27 mouse cellular contexts compared by ENCODE assay signal in the genomic region with DNA sequence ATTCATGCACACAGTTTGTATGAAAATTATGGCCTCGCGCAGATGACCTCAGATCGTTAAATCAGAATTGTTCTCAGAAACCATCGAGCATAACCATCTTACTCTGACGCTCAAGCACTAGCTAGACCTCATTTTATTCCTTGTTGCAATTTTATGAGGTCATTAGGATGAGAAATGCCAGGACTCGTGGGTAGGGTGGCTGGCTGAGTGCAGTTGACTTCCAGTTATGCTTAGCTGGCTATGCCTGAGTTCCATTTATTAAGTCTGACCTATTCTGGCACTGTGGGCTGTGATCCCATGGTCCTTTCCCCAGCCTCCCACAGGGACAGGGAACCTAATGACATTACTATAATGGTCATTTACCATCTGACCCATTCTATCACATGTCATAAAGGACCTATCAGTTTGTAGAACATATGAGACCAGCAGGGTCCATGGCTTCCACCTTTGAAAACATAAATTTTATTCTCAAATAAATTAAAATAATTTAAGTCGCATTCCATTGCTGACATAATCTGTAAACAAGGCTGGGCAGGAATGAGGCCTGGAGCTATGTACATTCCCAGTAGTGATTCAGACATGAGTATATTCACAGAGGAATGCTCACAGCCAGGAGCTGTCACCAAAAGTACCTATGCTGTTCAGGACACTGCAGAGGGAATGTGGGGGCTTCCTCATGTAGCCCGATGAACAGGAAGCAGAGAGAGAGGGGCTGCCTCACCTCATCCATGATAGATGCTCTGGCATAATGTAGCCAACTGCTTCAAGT.
A peak's percentile ranks its signal among the peaks of the same experiment; 100 is the strongest.
DNase-seq lines count a peak whose midpoint lies in the region; ATAC-seq and TF ChIP-seq lines count a peak whose summit lies in the region.
"Had no signal": no experiment of that assay in that cellular context is flagged by ENCODE, and none has a peak within 500 bp of the region (broad histone marks: within the 10 kb centered on the region; RNA-seq: fewer than 3 reads in every experiment).

No protein-coding gene starts in this region.

- TF ChIP-seq EP300 in CH12.LX (IDR thresholded peaks at IDR 0.05; ENCODE audit: low read length): no peak
- no peak for TF ChIP-seq EP300 in heart, adult 2 months (IDR thresholded peaks at IDR 0.05; ENCODE audit: insufficient read depth, low read depth, low read length)

- H3K79me2 ChIP-seq in CH12.LX (replicated peaks; ENCODE audit: control insufficient read depth, extremely low read depth, insufficient read depth, poor library complexity, severe bottlenecking): no peaks in the 10 kb centered on the region
- H3K79me2 ChIP-seq in heart, adult 2 months (replicated peaks; ENCODE audit: control insufficient read depth, insufficient read depth, low read length): no peaks in the 10 kb centered on the region

- no peak for TF ChIP-seq RAD21 in CH12.LX (IDR thresholded peaks at IDR 0.05; ENCODE audit: low read depth, low read length)

- no peaks in the 10 kb centered on the region for H3K9me3 ChIP-seq in intestine, embryonic 15.5 days
- no peaks in the 10 kb centered on the region for H3K9me3 ChIP-seq in intestine, embryonic 16.5 days (ENCODE audit: control insufficient read depth, low read length)
- H3K9me3 ChIP-seq in CH12.LX (replicated peaks; ENCODE audit: low read length): peaks cover 9% of the 10 kb centered on the region
- no peaks in the 10 kb centered on the region for H3K9me3 ChIP-seq in limb, embryonic 11.5 days (ENCODE audit: control insufficient read depth, low read length)
- H3K9me3 ChIP-seq: hindbrain, embryonic 10.5 days; liver, embryonic 13.5 days had no signal

- intact Hi-C loops in heart, adult 2 months (cut with DNase I): no loop called here
- intact Hi-C loops in left cerebral cortex, postnatal 25 days (cut with DNase I): no loop called here

- ATAC-seq in intestine, embryonic 15.5 days: no peak
- no peak for ATAC-seq in intestine, embryonic 16.5 days
- 0 out of 2 replicates have a peak, but pooled peaks have one; percentile 50 for ATAC-seq in limb, embryonic 11.5 days (ENCODE audit: insufficient number of reproducible peaks, low FRiP score, low TSS enrichment, low read depth)
- ATAC-seq: activated CD4-positive, CD25-positive, alpha-beta regulatory T cell, adult 4 months; CD4-positive, CD25-positive, alpha-beta regulatory T cell, adult 4 months; forebrain, embryonic 14.5 days; hindbrain, embryonic 16.5 days; intestine, postnatal 0 days; midbrain, embryonic 13.5 days had no signal

- dilution Hi-C loops in CH12.LX (cut with MboI; ENCODE audit: extremely low pct_ligation_motif_present, extremely low pct_unique_long_range_greater_than_20kb, low sequenced_read_pairs): no loop called here

- H3K4me3 ChIP-seq in intestine, embryonic 15.5 days (replicated peaks): no peak overlapping the region
- H3K4me3 ChIP-seq in intestine, embryonic 16.5 days (ENCODE audit: low read length): no peak overlapping the region
- H3K4me3 ChIP-seq in CH12.LX (replicated peaks in 1 of 3; ENCODE audit: low read depth in 2 of 3, low read length in 2 of 3, poor library complexity in 1 of 3): no peak overlapping the region
- H3K4me3 ChIP-seq in limb, embryonic 11.5 days (ENCODE audit: low read depth, low read length): no peak overlapping the region
- no peak overlapping the region for H3K4me3 ChIP-seq in heart, adult 2 months
- H3K4me3 ChIP-seq: embryonic facial prominence, embryonic 12.5 days; erythroblast, embryonic 14.5 days; heart, embryonic 12.5 days; hindbrain, embryonic 10.5 days; liver, embryonic 13.5 days; megakaryocyte, embryonic 14.5 days; midbrain, embryonic 13.5 days had no signal

- H3K27me3 ChIP-seq in intestine, embryonic 15.5 days (replicated peaks): no peaks in the 10 kb centered on the region
- H3K27me3 ChIP-seq in intestine, embryonic 16.5 days (replicated peaks; ENCODE audit: control insufficient read depth, insufficient read depth, low read length): no peaks in the 10 kb centered on the region
- peaks cover 9% of the 10 kb centered on the region for H3K27me3 ChIP-seq in CH12.LX (replicated peaks)
- no peaks in the 10 kb centered on the region for H3K27me3 ChIP-seq in limb, embryonic 11.5 days (ENCODE audit: control insufficient read depth, insufficient read depth, low read length)
- no peaks in the 10 kb centered on the region for H3K27me3 ChIP-seq in heart, adult 2 months (ENCODE audit: control insufficient read depth, insufficient read depth, low read length)
- H3K27me3 ChIP-seq: embryonic facial prominence, embryonic 12.5 days; heart, embryonic 12.5 days; liver, embryonic 13.5 days; midbrain, embryonic 13.5 days had no signal

- H3K4me2 ChIP-seq in intestine, embryonic 15.5 days (replicated peaks): no peak overlapping the region
- H3K4me2 ChIP-seq in intestine, embryonic 16.5 days (ENCODE audit: low read depth, low read length): no peak overlapping the region
- peak overlapping the region; percentile 66; the same call in 1 of the 2 replicates for H3K4me2 ChIP-seq in CH12.LX (ENCODE audit: insufficient read depth, low read depth, poor library complexity, severe bottlenecking)
- H3K4me2 ChIP-seq in limb, embryonic 11.5 days (ENCODE audit: low read depth, severe bottlenecking): no peak overlapping the region
- H3K4me2 ChIP-seq: embryonic facial prominence, embryonic 12.5 days; heart, embryonic 12.5 days; liver, embryonic 13.5 days; midbrain, embryonic 13.5 days had no signal

- 64% methylated on average over 8 of the region's 8 CpGs for WGBS in intestine, embryonic 15.5 days
- 58% methylated on average over 8 of the region's 8 CpGs for WGBS in intestine, embryonic 16.5 days
- 41% methylated on average over 8 of the region's 8 CpGs for WGBS in limb, embryonic 11.5 days
- WGBS in heart, adult 2 months: 85% methylated on average over 8 of the region's 8 CpGs

- no peak for TF ChIP-seq CTCF in CH12.LX (conservative IDR thresholded peaks at IDR 0.05 in 1 of 2, IDR thresholded peaks at IDR 0.05 in 1 of 2; ENCODE audit: low read depth in 2 of 2, low read length in 2 of 2)
- TF ChIP-seq CTCF in heart, adult 2 months (IDR thresholded peaks at IDR 0.05): no peak

- H3K27ac ChIP-seq in intestine, embryonic 15.5 days: peak overlapping the region; percentile 23; the same call in 1 of the 2 replicates
- H3K27ac ChIP-seq in intestine, embryonic 16.5 days (ENCODE audit: low read length): no peak overlapping the region; the same call in 1 of the 2 replicates
- H3K27ac ChIP-seq in CH12.LX (ENCODE audit: insufficient read depth, low read depth): no peak overlapping the region
- no peak overlapping the region; the same call in 1 of the 2 replicates for H3K27ac ChIP-seq in limb, embryonic 11.5 days (replicated peaks; ENCODE audit: low read depth, low read length)
- H3K27ac ChIP-seq in heart, adult 2 months: no peak overlapping the region
- H3K27ac ChIP-seq: embryonic facial prominence, embryonic 12.5 days; hindbrain, embryonic 10.5 days; liver, embryonic 13.5 days; midbrain, embryonic 13.5 days had no signal

- H3K9ac ChIP-seq in intestine, embryonic 15.5 days: no peak overlapping the region
- H3K9ac ChIP-seq in intestine, embryonic 16.5 days (ENCODE audit: low read depth, low read length): no peak overlapping the region
- no peak overlapping the region for H3K9ac ChIP-seq in CH12.LX (ENCODE audit: insufficient read depth, low read depth)
- no peak overlapping the region for H3K9ac ChIP-seq in limb, embryonic 11.5 days (ENCODE audit: low read length)
- H3K9ac ChIP-seq in heart, adult 2 months (ENCODE audit: low read depth, low read length): no peak overlapping the region
- H3K9ac ChIP-seq: embryonic facial prominence, embryonic 12.5 days; heart, embryonic 12.5 days; liver, embryonic 13.5 days; midbrain, embryonic 13.5 days had no signal

- no peaks in the 10 kb centered on the region for H3K36me3 ChIP-seq in intestine, embryonic 15.5 days
- H3K36me3 ChIP-seq in intestine, embryonic 16.5 days (ENCODE audit: control insufficient read depth, insufficient read depth, low read length): no peaks in the 10 kb centered on the region
- H3K36me3 ChIP-seq in CH12.LX (replicated peaks in 1 of 2; ENCODE audit: control insufficient read depth in 1 of 2, insufficient read depth in 1 of 2, low read length in 1 of 2): no peaks in the 10 kb centered on the region
- no peaks in the 10 kb centered on the region for H3K36me3 ChIP-seq in limb, embryonic 11.5 days (ENCODE audit: control insufficient read depth, insufficient read depth, low read length)
- no peaks in the 10 kb centered on the region for H3K36me3 ChIP-seq in heart, adult 2 months (ENCODE audit: control insufficient read depth, insufficient read depth, low read length)
- H3K36me3 ChIP-seq: embryonic facial prominence, embryonic 12.5 days; heart, embryonic 12.5 days; hindbrain, embryonic 10.5 days; liver, embryonic 13.5 days; midbrain, embryonic 13.5 days had no signal

- no peak for DNase-seq in CH12.LX (ENCODE audit: extremely low read depth)
- DNase-seq in kidney, adult 9 months: peak; percentile 33
- peak; percentile 47 for DNase-seq in limb, embryonic 11.5 days (ENCODE audit: low spot score)
- no peak for DNase-seq in layer of hippocampus, adult 18-20 months (ENCODE audit: low spot score in 2 of 2)
- DNase-seq in heart, adult 2 months: no peak
- no peak for DNase-seq in left cerebral cortex, postnatal 25 days (ENCODE audit: low spot score in 2 of 2)
- DNase-seq: cerebellum, adult 18-20 months; cerebellum, postnatal 14 days; heart, postnatal 10 days; layer of hippocampus, adult 9-11 months; left cerebral cortex, postnatal 4 days; liver, embryonic 13.5 days; lung, adult 2 months; lung, postnatal 14 days had no signal

- in situ Hi-C loops in CH12.LX (cut with MboI; ENCODE audit: low pct_ligation_motif_present, low pct_unique_long_range_greater_than_20kb, low sequenced_read_pairs): loop anchor here (5.0 kb wide), 1 partner anchor 422 kb away; no protein-coding TSS in a partner anchor

- peaks cover 5% of the 10 kb centered on the region; the same call in 1 of the 2 replicates for H3K4me1 ChIP-seq in intestine, embryonic 15.5 days (replicated peaks)
- no peaks in the 10 kb centered on the region for H3K4me1 ChIP-seq in intestine, embryonic 16.5 days (ENCODE audit: control insufficient read depth, insufficient read depth, low read length)
- no peaks in the 10 kb centered on the region; a peak in 2 of 4 replicates for H3K4me1 ChIP-seq in CH12.LX (ENCODE audit: control insufficient read depth in 1 of 2, insufficient read depth in 2 of 2)
- peaks cover 9% of the 10 kb centered on the region; the same call in 1 of the 2 replicates for H3K4me1 ChIP-seq in limb, embryonic 11.5 days (ENCODE audit: control insufficient read depth, insufficient read depth, low read length)
- no peaks in the 10 kb centered on the region for H3K4me1 ChIP-seq in heart, adult 2 months (ENCODE audit: control insufficient read depth, insufficient read depth, low read length)
- H3K4me1 ChIP-seq: liver, embryonic 13.5 days had no signal

- no peak for TF ChIP-seq POLR2A in CH12.LX (IDR thresholded peaks at IDR 0.05; ENCODE audit: low read depth, low read length)
- no peak for TF ChIP-seq POLR2A in heart, adult 2 months (IDR thresholded peaks at IDR 0.05; ENCODE audit: insufficient read depth, low read depth, low read length)

TF ChIP-seq in CH12.LX, 34 proteins besides CTCF, POLR2A, EP300 and RAD21 (continues in another document):
- no peak for TF ChIP-seq TBP (conservative IDR thresholded peaks at IDR 0.05; ENCODE audit: low read depth, low read length)
- no peak for TF ChIP-seq MYC (IDR thresholded peaks at IDR 0.05; ENCODE audit: low read depth, low read length)
- no peak for TF ChIP-seq NRF1 (IDR thresholded peaks at IDR 0.05; ENCODE audit: low read depth, low read length)

Comparison
In these comparisons a context has a peak if more than half of its experiments do, and no peak if none do; other contexts are left out.
1. DNase-seq: peak in kidney, adult 9 months (single experiment) and limb, embryonic 11.5 days (single experiment); none in CH12.LX (single experiment), layer of hippocampus, adult 18-20 months (0 of 2), heart, adult 2 months (0 of 2) and left cerebral cortex, postnatal 25 days (0 of 2).